Mouse (Mus musculus) limb, embryonic 12.5 days (tissue): ENCODE measurements around the gene Ergic1. TPM values are rescaled to one million over a fixed set of nuclear protein-coding genes. Genes with fewer than 3 reads are reported as not detected.

Source experiments
- ATAC-seq: fragments of 200-750 bp; cut with Nextera tagmentation; 2 replicates; pipeline ENCODE4 v1.8.0; 2017; ENCODE audit warnings: low read depth, moderate TSS enrichment; ENCODE audit not compliant: insufficient number of reproducible peaks, insufficient read depth, low FRiP score, low TSS enrichment
- H3K27ac ChIP-seq: fragments of 300-500 bp; sonication (generic); 2 replicates; pipeline ENCODE4 v1.5.1; 2016; ENCODE audit warnings: mild to moderate bottlenecking, moderate library complexity
- H3K27me3 ChIP-seq: fragments of 300-500 bp; sonication (generic); 2 replicates; pipeline ENCODE4 v1.6.1; 2016; ENCODE audit warnings: mild to moderate bottlenecking, moderate library complexity
- H3K36me3 ChIP-seq: fragments of 300-500 bp; sonication (generic); 2 replicates; pipeline ENCODE4 v1.6.1; 2016; ENCODE audit warnings: mild to moderate bottlenecking, moderate library complexity
- H3K4me1 ChIP-seq: fragments of 300-500 bp; sonication (generic); replicated peaks from 2 replicates; pipeline ENCODE4 v1.6.1; 2016
- H3K4me2 ChIP-seq: fragments of 300-500 bp; sonication (generic); 2 replicates; pipeline ENCODE4 v1.6.1; 2016; ENCODE audit warnings: mild to moderate bottlenecking, moderate library complexity
- H3K4me3 ChIP-seq: fragments of 300-500 bp; sonication (generic); replicated peaks from 2 replicates; pipeline ENCODE4 v1.5.1; 2016; ENCODE audit warnings: mild to moderate bottlenecking
- H3K9ac ChIP-seq: fragments of 300-500 bp; sonication (generic); replicated peaks from 2 replicates; pipeline ENCODE4 v1.6.1; 2016; ENCODE audit warnings: mild to moderate bottlenecking, moderate library complexity
- H3K9me3 ChIP-seq: fragments of 300-500 bp; sonication (generic); 2 replicates; pipeline ENCODE4 v1.6.1; 2016; ENCODE audit warnings: mild to moderate bottlenecking, moderate library complexity
- WGBS: fragments of 180-500 bp; shearing (Covaris S2); methylation state at CpG from one replicate; pipeline ENCODE4 v1.1.7; 2016; 5-methylcytosine and 5-hydroxymethylcytosine counted together
- polyA plus RNA-seq: library from polyadenylated mRNA; unstranded; fragments of >200 nt; fragmentation: Nextera tagmentation; extraction: Ambion mirVana; gene quantifications from 2 replicates; pipeline ENCODE4 v1.2.1, GENCODE M21; 2016

Ergic1 gene
- polyA plus RNA-seq, 1 experiment from 2014 or later: 90.7 TPM

DNA sequence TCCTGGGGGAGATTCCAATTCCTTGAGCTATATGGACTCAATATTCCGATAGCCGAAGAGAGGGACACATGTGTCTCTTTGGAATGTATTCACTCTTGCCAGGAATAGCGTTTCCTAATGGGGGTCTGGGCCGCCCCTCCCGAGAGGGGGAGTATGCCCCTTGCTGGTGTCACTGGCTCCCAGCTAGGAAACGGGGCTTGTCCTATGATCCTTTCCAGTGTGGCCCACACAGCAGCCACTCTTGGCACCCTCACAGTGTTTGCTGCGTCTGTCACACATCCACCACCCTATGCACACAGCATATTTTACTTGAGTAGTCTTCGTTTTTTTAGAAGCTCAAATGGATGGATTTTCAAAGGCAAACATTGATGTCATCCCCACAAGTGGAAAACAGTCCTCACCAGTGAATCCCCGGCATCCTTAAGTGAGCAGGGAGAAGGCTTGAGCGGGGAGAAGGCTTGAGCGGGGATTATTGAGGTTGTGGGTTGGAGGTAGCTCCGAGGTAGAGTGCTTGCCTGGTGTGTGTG lies 26.7 kb downstream of the Ergic1 start:
- Histone ChIP-seq H3K27ac (0 out of 2 replicates have a peak overlapping the region, but pooled peaks have one; percentile 35), H3K4me2 (no peak overlapping the region), H3K36me3 (peaks cover 58% of the 10 kb centered on the region), H3K4me1 (peaks cover 12% of the 10 kb centered on the region), H3K9ac (no peak overlapping the region), H3K27me3 (no peaks in the 10 kb centered on the region), H3K4me3 (no peak overlapping the region), H3K9me3 (no peaks in the 10 kb centered on the region)
- WGBS: 90% methylated on average over 12 of the region's 12 CpGs
- ATAC-seq: no peak

- Histone ChIP-seq H3K4me3 (no peak overlapping the region), H3K9ac (no peak overlapping the region), H3K9me3 (no peaks in the 10 kb centered on the region), H3K4me2 (no peak overlapping the region), H3K4me1 (peaks cover 18% of the 10 kb centered on the region), H3K27me3 (no peaks in the 10 kb centered on the region), H3K27ac (no peak overlapping the region), H3K36me3 (peaks cover 50% of the 10 kb centered on the region)
- no peak for ATAC-seq
- 92% methylated on average over 4 of the region's 4 CpGs for WGBS
Measured at GRCm38 (mm10) chr17:26592510-26592909, 31.2 kb downstream of the Ergic1 start.

DNA sequence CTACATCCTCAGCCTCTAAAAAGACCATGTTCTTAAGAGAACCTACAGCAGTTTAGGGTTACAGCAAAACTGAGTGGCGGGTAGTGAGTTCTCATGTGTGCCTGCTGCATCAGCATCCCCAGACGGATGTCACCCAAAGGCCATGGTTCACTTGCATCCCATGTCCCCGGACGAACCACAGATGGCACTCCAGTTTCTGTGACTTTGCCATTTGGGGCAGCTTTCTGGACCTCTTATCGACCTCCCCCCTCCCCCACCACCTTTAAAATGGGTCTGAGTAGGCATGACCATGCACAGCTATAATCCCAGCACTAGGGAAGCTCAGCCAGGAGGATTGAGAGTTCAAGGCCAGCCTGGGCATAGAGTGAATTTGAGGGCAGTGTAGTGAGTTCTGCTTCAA lies 31.9 kb downstream of the Ergic1 start:
- H3K36me3 ChIP-seq: peaks cover 43% of the 10 kb centered on the region
- H3K4me3 ChIP-seq: no peak overlapping the region
- H3K4me2 ChIP-seq: no peak overlapping the region
- no peak for ATAC-seq
- H3K9me3 ChIP-seq: no peaks in the 10 kb centered on the region
- H3K27ac ChIP-seq: no peak overlapping the region
- no peak overlapping the region for H3K9ac ChIP-seq
- H3K4me1 ChIP-seq: peaks cover 18% of the 10 kb centered on the region
- no peaks in the 10 kb centered on the region for H3K27me3 ChIP-seq
- WGBS: 93% methylated on average over 5 of the region's 5 CpGs

GRCm38 (mm10) chr17:26594171-26594570 lies 32.9 kb downstream of the Ergic1 start:
- Histone ChIP-seq H3K4me3 (no peak overlapping the region), H3K4me2 (no peak overlapping the region), H3K9ac (no peak overlapping the region), H3K36me3 (peaks cover 35% of the 10 kb centered on the region), H3K27me3 (no peaks in the 10 kb centered on the region), H3K4me1 (peaks cover 23% of the 10 kb centered on the region), H3K9me3 (no peaks in the 10 kb centered on the region), H3K27ac (no peak overlapping the region)
- 77% methylated on average over 7 of the region's 7 CpGs for WGBS
- no peak for ATAC-seq

DNA sequence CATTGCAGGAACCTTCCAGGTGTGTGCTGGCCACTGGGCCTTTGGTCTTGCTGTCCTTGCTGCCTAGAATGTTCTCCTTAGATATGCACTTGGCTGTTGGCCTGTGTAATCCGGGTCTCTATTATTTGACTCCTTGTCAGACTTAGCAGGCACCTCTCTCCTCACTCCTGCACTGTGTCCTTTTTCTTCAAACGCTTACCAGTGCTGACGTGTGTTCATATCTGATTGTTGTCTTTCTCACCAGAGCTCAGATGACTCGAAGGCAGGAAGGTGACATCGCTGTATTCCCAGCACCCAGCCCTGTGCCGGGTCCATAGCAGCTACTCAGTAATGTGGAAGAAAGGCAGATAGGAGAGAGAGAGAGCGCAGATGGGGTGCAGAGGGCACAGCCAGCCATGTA lies 33.7 kb downstream of the Ergic1 start:
- no peak for ATAC-seq
- Histone ChIP-seq H3K36me3 (peaks cover 35% of the 10 kb centered on the region), H3K9me3 (no peaks in the 10 kb centered on the region), H3K4me1 (peaks cover 29% of the 10 kb centered on the region), H3K27me3 (no peaks in the 10 kb centered on the region), H3K9ac (no peak overlapping the region), H3K4me3 (no peak overlapping the region), H3K4me2 (no peak overlapping the region), H3K27ac (peak overlapping the region; percentile 72; the same call in 1 of the 2 replicates)
- whole genome bisulfite sequencing: 90% methylated on average over 7 of the region's 7 CpGs

DNA sequence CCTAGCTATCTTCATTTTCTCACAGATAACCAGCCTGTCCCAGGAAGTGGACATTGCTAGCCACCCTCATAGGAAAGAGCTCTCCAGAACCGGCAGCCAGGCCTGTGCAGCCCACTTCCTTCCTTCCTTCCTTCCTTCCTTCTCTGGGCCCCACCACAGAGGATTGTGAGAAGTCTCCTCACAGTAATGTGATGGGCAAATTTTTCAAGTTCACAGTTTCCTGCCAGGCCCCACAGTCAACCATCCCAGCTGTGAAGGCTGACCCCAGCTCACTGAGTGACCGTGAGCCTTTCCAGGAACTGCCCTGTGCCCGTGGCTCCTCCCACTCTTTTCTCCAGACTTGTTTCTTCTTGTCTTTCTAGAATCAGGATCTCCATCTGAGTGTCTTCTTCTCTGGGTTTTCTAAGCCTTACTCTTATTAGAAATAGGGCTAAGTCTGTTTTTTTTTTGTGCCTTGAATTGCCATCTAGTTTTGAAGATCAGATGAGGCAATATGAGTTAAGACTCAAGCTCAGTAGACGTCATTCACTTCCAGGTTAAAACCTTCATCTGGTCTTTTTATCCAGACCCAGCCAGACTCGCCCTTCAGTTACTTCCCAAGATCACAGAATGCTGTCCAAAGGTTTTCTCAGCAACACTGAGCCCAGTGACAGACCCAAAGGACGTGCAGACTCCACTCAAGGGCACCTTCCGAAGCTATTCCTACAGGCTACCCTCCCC lies 34.3 kb downstream of the Ergic1 start:
- peaks cover 29% of the 10 kb centered on the region for H3K4me1 ChIP-seq
- no peak for ATAC-seq
- H3K36me3 ChIP-seq: peaks cover 35% of the 10 kb centered on the region
- H3K27ac ChIP-seq: peak overlapping the region; percentile 72; the same call in 1 of the 2 replicates
- 68% methylated on average over 7 of the region's 7 CpGs for WGBS
- no peaks in the 10 kb centered on the region for H3K9me3 ChIP-seq
- H3K4me2 ChIP-seq: no peak overlapping the region
- H3K4me3 ChIP-seq: no peak overlapping the region
- H3K9ac ChIP-seq: no peak overlapping the region
- no peaks in the 10 kb centered on the region for H3K27me3 ChIP-seq

GRCm38 (mm10) chr17:26596168-26596658 lies 34.9 kb downstream of the Ergic1 start:
- H3K27ac ChIP-seq: peak overlapping the region; percentile 72
- 0 out of 2 replicates have a peak, but pooled peaks have one; percentile 34 for ATAC-seq
- 56% methylated on average over 7 of the region's 7 CpGs for whole genome bisulfite sequencing
- H3K9me3 ChIP-seq: no peaks in the 10 kb centered on the region
- no peak overlapping the region for H3K4me3 ChIP-seq
- peaks cover 29% of the 10 kb centered on the region for H3K4me1 ChIP-seq
- no peak overlapping the region for H3K4me2 ChIP-seq
- H3K9ac ChIP-seq: no peak overlapping the region
- no peaks in the 10 kb centered on the region for H3K27me3 ChIP-seq
- peaks cover 32% of the 10 kb centered on the region for H3K36me3 ChIP-seq

DNA sequence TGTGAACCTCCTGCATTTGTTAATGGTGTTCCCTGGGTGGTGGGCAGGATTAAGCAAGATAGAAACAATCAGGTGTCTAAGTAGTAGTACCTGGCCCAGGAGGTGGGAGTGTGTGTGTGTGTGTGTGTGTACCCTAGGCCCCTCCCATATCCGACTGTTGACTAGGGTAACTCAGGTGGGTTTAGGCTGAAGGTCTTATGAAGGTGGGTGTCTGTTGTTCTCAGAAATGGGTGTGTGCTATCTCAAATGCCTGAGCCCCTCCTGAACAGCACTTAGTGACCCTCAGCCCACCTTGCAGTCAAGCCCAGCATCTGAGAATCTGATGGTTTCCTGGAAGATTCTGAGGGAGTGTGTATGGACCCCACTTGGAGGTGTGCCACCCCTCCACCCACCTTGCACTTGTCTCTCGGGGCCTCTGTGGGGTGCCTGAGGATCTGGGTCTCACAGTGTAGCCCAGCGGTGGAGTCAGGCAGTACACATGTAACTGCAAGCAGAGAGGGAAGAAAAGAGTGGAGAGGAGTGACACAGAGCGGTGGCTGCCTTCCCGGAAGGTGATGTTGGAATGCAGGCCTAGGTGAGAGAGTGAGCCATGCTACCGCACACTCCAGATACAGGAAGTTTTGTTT lies 35.7 kb downstream of the Ergic1 start:
- 87% methylated on average over 6 of the region's 6 CpGs for WGBS
- Histone ChIP-seq H3K36me3 (peaks cover 26% of the 10 kb centered on the region), H3K4me3 (no peak overlapping the region), H3K4me1 (peaks cover 36% of the 10 kb centered on the region), H3K9me3 (no peaks in the 10 kb centered on the region), H3K9ac (no peak overlapping the region; the same call in 1 of the 2 replicates), H3K4me2 (no peak overlapping the region), H3K27ac (peak overlapping the region; percentile 72), H3K27me3 (no peaks in the 10 kb centered on the region)
- ATAC-seq: no peak

DNA sequence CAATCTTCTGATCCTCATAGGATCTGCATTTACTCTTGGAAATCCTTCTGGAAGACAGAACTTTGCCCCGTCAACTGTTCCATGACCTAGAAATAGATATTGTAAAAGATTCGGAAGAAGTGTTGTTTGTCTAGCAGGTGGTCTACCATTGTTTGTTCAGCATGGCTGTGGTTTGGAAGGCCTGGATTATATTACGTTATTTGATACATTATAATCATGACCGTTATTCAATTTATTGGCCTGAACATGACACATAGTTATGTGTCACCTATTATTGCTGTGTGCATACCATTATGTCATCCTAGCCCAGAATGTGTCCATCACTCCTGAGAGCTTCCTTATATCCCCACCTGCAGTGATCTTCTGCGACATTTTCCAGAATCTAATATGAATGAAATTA lies 37.6 kb downstream of the Ergic1 start:
- 88% methylated on average over 5 of the region's 5 CpGs for WGBS
- Histone ChIP-seq H3K4me3 (no peak overlapping the region), H3K27ac (no peak overlapping the region), H3K36me3 (peaks cover 14% of the 10 kb centered on the region; the same call in 1 of the 2 replicates), H3K9ac (no peak overlapping the region), H3K4me1 (peaks cover 49% of the 10 kb centered on the region), H3K9me3 (no peaks in the 10 kb centered on the region), H3K4me2 (no peak overlapping the region), H3K27me3 (no peaks in the 10 kb centered on the region)
- no peak for ATAC-seq

DNA sequence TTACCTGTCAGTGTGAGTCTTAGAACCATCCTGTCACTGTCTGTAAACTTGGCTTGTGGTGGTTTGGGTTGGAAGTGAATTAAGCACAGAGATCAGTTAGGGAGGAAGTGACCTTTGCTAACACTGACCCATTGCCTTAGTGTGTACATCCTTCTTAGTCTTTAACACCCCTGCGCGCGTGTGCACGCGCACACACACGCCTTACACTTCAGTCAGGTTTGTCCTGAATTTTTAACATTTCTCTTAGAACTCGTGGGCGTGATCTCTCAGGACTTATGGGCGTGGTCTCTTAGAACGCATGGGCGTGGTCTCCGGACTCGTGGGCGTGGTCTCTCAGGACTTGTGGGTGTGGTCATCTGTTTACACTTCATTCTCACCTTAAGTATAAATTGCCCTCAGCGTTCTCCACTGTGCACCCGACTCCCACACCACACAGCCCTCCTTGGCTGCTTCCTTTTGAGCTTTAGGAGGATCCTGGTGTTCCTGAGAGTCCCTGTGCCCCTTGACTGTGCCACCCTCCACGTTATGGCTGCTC lies 39.7 kb downstream of the Ergic1 start:
- 61% methylated on average over 17 of the region's 17 CpGs for WGBS
- H3K36me3 ChIP-seq: peaks cover 13% of the 10 kb centered on the region; the same call in 1 of the 2 replicates
- H3K27me3 ChIP-seq: no peaks in the 10 kb centered on the region
- no peak overlapping the region for H3K4me2 ChIP-seq
- no peak overlapping the region for H3K4me3 ChIP-seq
- H3K4me1 ChIP-seq: peaks cover 40% of the 10 kb centered on the region
- H3K9me3 ChIP-seq: no peaks in the 10 kb centered on the region
- ATAC-seq: no peak
- no peak overlapping the region for H3K9ac ChIP-seq
- 0 out of 2 replicates have a peak overlapping the region, but pooled peaks have one; percentile 24 for H3K27ac ChIP-seq

- no peaks in the 10 kb centered on the region for H3K9me3 ChIP-seq
- H3K4me1 ChIP-seq: peaks cover 35% of the 10 kb centered on the region
- no peak overlapping the region for H3K4me3 ChIP-seq
- WGBS: 81% methylated on average over 6 of the region's 6 CpGs
- no peak overlapping the region for H3K9ac ChIP-seq
- no peaks in the 10 kb centered on the region for H3K27me3 ChIP-seq
- no peak overlapping the region for H3K4me2 ChIP-seq
- ATAC-seq: no peak
- peaks cover 15% of the 10 kb centered on the region; the same call in 1 of the 2 replicates for H3K36me3 ChIP-seq
- peak overlapping the region; percentile 24; the same call in 1 of the 2 replicates for H3K27ac ChIP-seq
Measured at GRCm38 (mm10) chr17:26601514-26601913, 40.2 kb downstream of the Ergic1 start.
